Mouse (Mus musculus) ES-E14 (cell line): ENCODE results near the gene S1pr5. TPM values are rescaled to one million over a fixed set of nuclear protein-coding genes. Genes with fewer than 3 reads are reported as not detected.

Source experiments
- DNase-seq: peaks from one replicate; pipeline ENCODE4 v3.0.0-alpha.2; 2013; ENCODE audit warnings: low read depth, low spot score
- H3K27ac ChIP-seq: 2 replicates; pipeline ENCODE4 v1.5.1; 2012; ENCODE audit warnings: low read depth, mild to moderate bottlenecking, low read length, moderate library complexity, mixed read lengths; ENCODE audit not compliant: poor library complexity, insufficient read depth, severe bottlenecking
- H3K36me3 ChIP-seq: 2 replicates; pipeline ENCODE4 v1.6.1; 2012; ENCODE audit warnings: mild to moderate bottlenecking, low read length, moderate library complexity, mixed read lengths; ENCODE audit not compliant: control insufficient read depth, poor library complexity, insufficient read depth, severe bottlenecking
- H3K4me1 ChIP-seq, 2 experiments: fragments of 150-350 bp in 1 of 2; sonication (generic) in 1 of 2; 2 replicates each; pipeline ENCODE4 v1.6.1; 2012; ENCODE audit warnings: low read length in 2 of 2, mild to moderate bottlenecking in 1 of 2, mixed read lengths in 1 of 2; ENCODE audit not compliant: control insufficient read depth in 2 of 2, insufficient read depth in 2 of 2, poor library complexity in 1 of 2
- H3K4me3 ChIP-seq, 2 experiments: fragments of 150-350 bp in 1 of 2; sonication (generic) in 1 of 2; 2 replicates each; pipeline ENCODE4 v1.5.1; 2012; ENCODE audit warnings: low read length in 2 of 2, low read depth in 1 of 2, mild to moderate bottlenecking in 1 of 2, mixed read lengths in 1 of 2; ENCODE audit not compliant: insufficient read depth in 1 of 2, poor library complexity in 1 of 2, severe bottlenecking in 1 of 2
- H3K9ac ChIP-seq: 2 replicates; pipeline ENCODE4 v1.6.1; 2012; ENCODE audit warnings: low read depth, mild to moderate bottlenecking, low read length, mixed read lengths; ENCODE audit not compliant: poor library complexity, insufficient read depth, severe bottlenecking
- H3K9me3 ChIP-seq: fragments of 150-350 bp; sonication (generic); 2 replicates; pipeline ENCODE4 v1.6.1; 2012; ENCODE audit warnings: low read depth, mild to moderate bottlenecking, low read length; ENCODE audit not compliant: control insufficient read depth, insufficient read depth
- CHD2 ChIP-seq: IDR thresholded peaks from 2 replicates; pipeline ENCODE4 v1.6.1; 2014; ENCODE audit warnings: mild to moderate bottlenecking, low read depth, low read length, inconsistent platforms
- HCFC1 ChIP-seq: IDR thresholded peaks from 2 replicates; pipeline ENCODE4 v1.6.1; 2012; ENCODE audit warnings: low read length, inconsistent platforms, borderline replicate concordance; ENCODE audit not compliant: insufficient read depth
- MAFK ChIP-seq: IDR thresholded peaks from 2 replicates; pipeline ENCODE4 v1.6.1; 2014; ENCODE audit warnings: mild to moderate bottlenecking, low read depth, low read length, inconsistent platforms; ENCODE audit not compliant: insufficient read depth
- ZC3H11A ChIP-seq: IDR thresholded peaks from 2 replicates; pipeline ENCODE4 v1.6.1; 2012; ENCODE audit warnings: low read depth, mild to moderate bottlenecking, inconsistent platforms, low read length, borderline replicate concordance
- ZNF384 ChIP-seq: IDR thresholded peaks from 2 replicates; pipeline ENCODE4 v1.6.1; 2012; ENCODE audit warnings: low read depth, low read length, inconsistent platforms
- in situ Hi-C, 2 experiments: fragments of 600-800 bp; cut with MboI; formaldehyde crosslinking; loops; one replicate each; pipeline ENCODE4 v1.15.1; 2025; ENCODE audit warnings: low sequenced_read_pairs in 2 of 2, inconsistent platforms in 1 of 2; ENCODE audit not compliant: unreplicated experiment in 2 of 2
- total RNA-seq: library from RNA; depleted of rRNA; stranded (reverse); fragments of 300-350 nt; gene quantifications from 2 replicates; pipeline ENCODE4 v1.2.3, GENCODE M21; 2012

Gene S1pr5
- total RNA-seq, 1 experiment, result 0.27 TPM

DNA sequence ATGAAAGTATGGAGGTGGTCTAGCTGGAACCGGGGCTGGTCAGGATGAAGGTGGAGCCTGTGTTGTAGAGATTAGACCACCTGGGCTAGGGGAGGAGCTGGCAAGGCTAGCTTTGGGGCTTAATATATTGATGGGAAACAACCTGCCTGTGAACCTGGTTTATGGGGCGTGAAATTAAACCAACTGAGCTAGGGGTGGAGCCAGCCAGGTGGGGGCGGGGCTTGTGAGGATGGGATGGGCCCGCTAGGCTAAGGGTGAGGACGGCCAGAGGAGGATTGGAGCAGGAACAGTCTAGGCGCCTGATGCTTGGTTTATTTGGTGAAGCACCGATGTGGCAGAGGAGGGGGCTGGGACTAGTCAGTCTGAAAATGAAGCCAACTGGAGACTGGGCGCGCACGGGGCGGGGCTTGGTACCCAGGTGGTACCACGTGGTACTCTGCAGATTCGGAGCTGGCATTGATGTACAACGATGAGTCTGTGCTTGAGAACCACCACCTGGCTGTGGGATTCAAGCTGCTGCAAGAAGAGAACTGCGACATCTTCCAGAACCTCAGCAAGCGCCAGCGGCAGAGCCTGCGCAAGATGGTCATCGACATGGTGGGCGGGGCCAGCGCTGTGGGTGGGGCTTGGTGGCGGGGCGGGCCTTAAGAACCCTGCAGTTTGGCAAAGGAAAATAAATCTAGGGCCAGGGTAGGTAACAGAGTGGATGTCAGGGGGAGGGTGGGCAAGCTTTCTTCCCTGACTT is 43.5 kb downstream of the S1pr5 start:
- in situ Hi-C loops, result no loop called here
- H3K4me1 ChIP-seq, result peaks cover 4 to 12% of the 10 kb centered on the region in 2 experiments; a peak in 1 of 4 replicates
- peak; percentile 75 for DNase-seq

GRCm38 (mm10) chr9:21204156-21204527 is 44.1 kb downstream of the S1pr5 start:
- in situ Hi-C loops, result no loop called here
- TF ChIP-seq CHD2, result no peak
- TF ChIP-seq HCFC1, result no peak
- TF ChIP-seq ZNF384, result no peak
- no peak for TF ChIP-seq ZC3H11A
- Histone ChIP-seq H3K4me1 (peaks cover 4 to 12% of the 10 kb centered on the region in 2 experiments; a peak in 1 of 4 replicates), H3K9me3 (no peaks in the 10 kb centered on the region), H3K9ac (no peak overlapping the region), H3K27ac (0 out of 2 replicates have a peak overlapping the region, but pooled peaks have one; percentile 25), H3K4me3 (peak overlapping the region; percentile 62 to 82; a peak in 3 of 4 replicates), H3K36me3 (peaks cover 7% of the 10 kb centered on the region; the same call in 1 of the 2 replicates)
- DNase-seq, result peak; percentile 78

More for the DNA sequence above, 43.5 kb downstream of the S1pr5 start:
- peaks cover 7% of the 10 kb centered on the region; the same call in 1 of the 2 replicates for H3K36me3 ChIP-seq
- TF ChIP-seq MAFK (no peak), CHD2 (no peak), HCFC1 (no peak), ZNF384 (no peak), ZC3H11A (no peak)
- H3K9ac ChIP-seq, result peak overlapping the region; percentile 5; the same call in 1 of the 2 replicates
- no peaks in the 10 kb centered on the region for H3K9me3 ChIP-seq
- peak overlapping the region; percentile 62 to 82 for H3K4me3 ChIP-seq
- peak overlapping the region; percentile 25; the same call in 1 of the 2 replicates for H3K27ac ChIP-seq

- Histone ChIP-seq H3K4me1 (peaks cover 6 to 38% of the 10 kb centered on the region in 2 experiments; a peak in 3 of 4 replicates), H3K9ac (no peak overlapping the region), H3K36me3 (peaks cover 3% of the 10 kb centered on the region; the same call in 1 of the 2 replicates), H3K9me3 (no peaks in the 10 kb centered on the region), H3K4me3 (no peak overlapping the region), H3K27ac (no peak overlapping the region)
- no peak for DNase-seq
- in situ Hi-C loops, result no loop called here
- TF ChIP-seq CHD2 (no peak), HCFC1 (no peak), ZNF384 (no peak), MAFK (no peak), ZC3H11A (no peak)
Observed at GRCm38 (mm10) chr9:21198960-21199359, 49.3 kb downstream of the S1pr5 start.

GRCm38 (mm10) chr9:21197981-21198380 is 50.3 kb downstream of the S1pr5 start:
- Histone ChIP-seq H3K27ac (no peak overlapping the region), H3K9me3 (no peaks in the 10 kb centered on the region), H3K36me3 (peaks cover 3% of the 10 kb centered on the region; the same call in 1 of the 2 replicates), H3K4me3 (no peak overlapping the region), H3K9ac (no peak overlapping the region), H3K4me1 (peaks cover 6 to 32% of the 10 kb centered on the region in 2 experiments; a peak in 3 of 4 replicates)
- in situ Hi-C loops, result no loop called here
- DNase-seq, result no peak
- TF ChIP-seq MAFK (no peak), ZNF384 (no peak), ZC3H11A (no peak), CHD2 (no peak), HCFC1 (no peak)
